ENCODE assay signal across 8 mouse cellular contexts in the genomic region with DNA sequence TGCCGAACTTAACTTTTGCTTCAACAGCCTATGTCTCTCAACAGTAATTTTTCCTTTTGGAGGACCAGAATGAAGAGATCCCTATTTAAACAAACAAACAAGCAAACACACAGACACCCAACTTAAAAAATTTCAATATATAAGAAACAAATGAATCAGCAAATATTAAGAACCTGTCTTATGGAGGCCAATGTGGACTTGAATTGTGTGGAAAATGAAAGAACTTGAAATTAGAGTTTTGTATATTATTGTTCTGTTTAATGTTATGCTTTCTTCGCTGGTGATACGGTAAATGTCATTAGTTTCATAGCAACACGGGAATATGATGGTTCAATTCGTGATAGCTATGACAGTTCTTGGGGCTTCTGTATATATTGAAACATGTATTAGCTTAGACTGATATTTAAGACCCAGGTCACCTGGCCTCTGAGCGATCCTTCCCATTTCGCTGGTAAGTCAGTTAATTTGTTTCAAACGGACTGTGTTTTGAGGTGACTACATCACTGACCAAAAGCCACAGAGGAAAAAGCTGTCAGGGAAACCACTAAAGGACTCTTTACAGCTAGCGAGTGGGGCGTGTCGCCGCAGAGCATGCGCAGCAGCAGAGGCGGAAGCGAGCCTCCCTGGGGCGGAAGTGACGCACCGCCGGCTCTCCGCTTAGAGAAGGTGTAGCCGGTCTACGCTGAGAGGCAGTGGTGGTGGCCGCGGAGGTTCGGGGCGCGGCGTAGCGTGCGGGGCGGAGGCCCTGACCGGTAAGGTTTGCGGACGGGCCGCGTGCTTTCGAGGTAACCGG. TPM values are rescaled to one million over a fixed set of nuclear protein-coding genes. Genes with fewer than 3 reads are reported as not detected.
DNase-seq lines count a peak whose midpoint lies in the region; ATAC-seq and TF ChIP-seq lines count a peak whose summit lies in the region.

Gene Tax1bp1, plus strand, starts transcription at position 626 of the 793 bp plus-strand sequence.

- peak; percentile 100 for ATAC-seq in forebrain, postnatal 0 days
- peak; percentile 98 for ATAC-seq in neural tube, embryonic 14.5 days (ENCODE audit: low read depth)

- peak within 1 kb of the TSS; percentile 95 for H3K27ac ChIP-seq in cerebellum, adult 2 months (ENCODE audit: insufficient read depth, low read length)
- peak within 1 kb of the TSS; percentile 91 for H3K27ac ChIP-seq in forebrain, postnatal 0 days (ENCODE audit: low read depth, low read length)
- peak within 1 kb of the TSS; percentile 91 for H3K27ac ChIP-seq in neural tube, embryonic 14.5 days (ENCODE audit: low read depth, low read length)

- H3K4me3 ChIP-seq in cerebellum, adult 2 months (replicated peaks; ENCODE audit: insufficient read depth, low read depth, low read length), result peak within 1 kb of the TSS; percentile 94
- peak within 1 kb of the TSS; percentile 73 for H3K4me3 ChIP-seq in forebrain, postnatal 0 days (ENCODE audit: low read depth, low read length)
- peak within 1 kb of the TSS; percentile 95 for H3K4me3 ChIP-seq in neural tube, embryonic 14.5 days (ENCODE audit: low read depth, low read length)

- DNase-seq in MEL-GATA-1-ER (ENCODE audit: extremely low read depth, low read depth), result peak; percentile 85
- DNase-seq in cerebellum, adult 2 months, result peak; percentile 93 to 94
- peak; percentile 95 for DNase-seq in forebrain, postnatal 0 days
- DNase-seq in heart, postnatal 36 days, result peak; percentile 94 to 96
- peak; percentile 88 to 95 for DNase-seq in layer of hippocampus, adult 18-20 months (ENCODE audit: low spot score in 2 of 2)
- peak; percentile 96 to 97 for DNase-seq in lung, adult 18-20 months
- DNase-seq in testis, postnatal 10 days (ENCODE audit: low spot score), result peak; percentile 91

- TF ChIP-seq CTCF in cerebellum, adult 2 months (IDR thresholded peaks at IDR 0.05; ENCODE audit: borderline replicate concordance, insufficient read depth, low read depth, low read length), result no peak
- TF ChIP-seq CTCF in forebrain, postnatal 0 days (IDR thresholded peaks at IDR 0.05; ENCODE audit: low read depth), result no peak

- H3K9me3 ChIP-seq in forebrain, postnatal 0 days (ENCODE audit: low read length), result no peaks in the 10 kb centered on the region
- no peaks in the 10 kb centered on the region for H3K9me3 ChIP-seq in neural tube, embryonic 14.5 days (ENCODE audit: control insufficient read depth, low read length)

- H3K36me3 ChIP-seq in forebrain, postnatal 0 days (ENCODE audit: insufficient read depth), result no peaks in the 10 kb centered on the region
- no peaks in the 10 kb centered on the region for H3K36me3 ChIP-seq in neural tube, embryonic 14.5 days (ENCODE audit: control insufficient read depth, insufficient read depth, low read length)

- WGBS in cerebellum, adult 2 months, result 4% methylated on average over 38 of the region's 38 CpGs
- WGBS in forebrain, postnatal 0 days, result 6% methylated on average over 37 of the region's 38 CpGs
- WGBS in neural tube, embryonic 14.5 days, result 3% methylated on average over 38 of the region's 38 CpGs

- H3K27me3 ChIP-seq in cerebellum, adult 2 months (ENCODE audit: control insufficient read depth, insufficient read depth, low read length), result no peaks in the 10 kb centered on the region
- no peaks in the 10 kb centered on the region for H3K27me3 ChIP-seq in forebrain, postnatal 0 days (ENCODE audit: insufficient read depth, low read length)
- H3K27me3 ChIP-seq in neural tube, embryonic 14.5 days (ENCODE audit: control insufficient read depth, insufficient read depth, low read length), result no peaks in the 10 kb centered on the region

- peak within 1 kb of the TSS; percentile 58 for H3K4me2 ChIP-seq in forebrain, postnatal 0 days (ENCODE audit: low read depth)
- H3K4me2 ChIP-seq in neural tube, embryonic 14.5 days (ENCODE audit: low read depth, low read length), result peak within 1 kb of the TSS; percentile 59

- intact Hi-C loops in heart, postnatal 36 days (cut with DNase I), result loop anchor here (5.0 kb wide), 2 partner anchors 71 to 124 kb away; partner anchors contain the start of gene Hibadh

- peak; percentile 91 for TF ChIP-seq POLR2A in cerebellum, adult 2 months (IDR thresholded peaks at IDR 0.05; ENCODE audit: borderline replicate concordance, insufficient read depth, low read length)

- H3K9ac ChIP-seq in forebrain, postnatal 0 days, result peak within 1 kb of the TSS; percentile 77
- peak within 1 kb of the TSS; percentile 92 for H3K9ac ChIP-seq in neural tube, embryonic 14.5 days (replicated peaks; ENCODE audit: low read depth, low read length)

- H3K4me1 ChIP-seq in cerebellum, adult 2 months (ENCODE audit: control insufficient read depth, insufficient read depth, low read length), result no peaks in the 10 kb centered on the region
- peaks cover 4% of the 10 kb centered on the region; the same call in 1 of the 2 replicates for H3K4me1 ChIP-seq in forebrain, postnatal 0 days (ENCODE audit: insufficient read depth)
- peaks cover 5% of the 10 kb centered on the region; the same call in 1 of the 2 replicates for H3K4me1 ChIP-seq in neural tube, embryonic 14.5 days (ENCODE audit: control insufficient read depth, insufficient read depth, low read length)

RNA-seq across cellular contexts. Expression of gene Tax1bp1, which starts in this region (rescaled TPM):
- polyA plus RNA-seq in cerebellum, adult 2 months (2012; rRNA removed), result 90.6 and 95.4 TPM in 2 replicates
- total RNA-seq in forebrain, postnatal 0 days (2014; rRNA removed), result 86.2 and 101 TPM in 2 replicates
- polyA plus RNA-seq in forebrain, postnatal 0 days (2015; fragmentation: Nextera tagmentation; extraction: Ambion mirVana), result 135 and 155 TPM in 2 replicates
- 100 to 1,000 TPM; 119 to 126 TPM for total RNA-seq in heart, postnatal 36 days (2021)
- 100 to 1,000 TPM; 133 to 139 TPM for total RNA-seq in layer of hippocampus, adult 18-20 months (2021)
- polyA plus RNA-seq in neural tube, embryonic 14.5 days (2014; fragmentation: Nextera tagmentation; extraction: Ambion mirVana), result 143 and 164 TPM in 2 replicates

Comparison
In these comparisons a context has a peak if more than half of its experiments do, and no peak if none do; other contexts are left out.
1. Peak in every context shown above with its lines: DNase-seq, ATAC-seq, H3K4me3 ChIP-seq and H3K27ac ChIP-seq.